Mouse (Mus musculus) bone marrow macrophage, adult 2 months (primary cell): ENCODE results near the gene Stk16.

ENCODE experiments used
- CTCF ChIP-seq: IDR thresholded peaks from 2 replicates; pipeline ENCODE4 v1.5.1; 2012; ENCODE audit warnings: low read depth, mild to moderate bottlenecking, low read length, moderate library complexity
- POLR2A ChIP-seq: IDR thresholded peaks from 2 replicates; pipeline ENCODE4 v1.6.1; 2012; ENCODE audit warnings: mild to moderate bottlenecking, low read depth, low read length, borderline replicate concordance

GRCm38 (mm10) chr1:75182160-75182559 lies 28.5 kb upstream of the Stk16 start:
- 0 out of 2 replicates have a peak, but pooled peaks have one; percentile 11 for TF ChIP-seq CTCF
- no peak for TF ChIP-seq POLR2A
